Mouse (Mus musculus) thymus, adult 2 months (tissue): ENCODE measurements at regions not wholly inside any gene's neighbourhood (a gene's known extent, or its start where the extent isn't known, plus 50 kb on each side); places are given as distances from the start of the nearest gene placed in this dataset.

Experiments used
- DNase-seq: peaks from one replicate; pipeline ENCODE4 v3.0.0; 2021
- H3K27ac ChIP-seq: fragments of 200-500 bp; 2 replicates; pipeline ENCODE4 v1.5.1; 2012; ENCODE audit warnings: low read length, control low read depth; ENCODE audit not compliant: control insufficient read depth, insufficient read depth
- H3K27me3 ChIP-seq: fragments of 200-500 bp; 2 replicates; pipeline ENCODE4 v1.6.1; 2012; ENCODE audit warnings: mild to moderate bottlenecking, low read length, moderate library complexity, mixed read lengths; ENCODE audit not compliant: control insufficient read depth, insufficient read depth
- H3K36me3 ChIP-seq: fragments of 200-500 bp; 2 replicates; pipeline ENCODE4 v1.6.1; 2012; ENCODE audit warnings: mild to moderate bottlenecking, low read length, moderate library complexity; ENCODE audit not compliant: control insufficient read depth, insufficient read depth
- H3K4me1 ChIP-seq: fragments of 200-500 bp; replicated peaks from 2 replicates; pipeline ENCODE4 v1.6.1; 2012; ENCODE audit warnings: low read length; ENCODE audit not compliant: control insufficient read depth, insufficient read depth
- H3K4me3 ChIP-seq: fragments of 200-500 bp; 2 replicates; pipeline ENCODE4 v1.5.1; 2012; ENCODE audit warnings: mild to moderate bottlenecking, low read length, control low read depth, moderate library complexity; ENCODE audit not compliant: control insufficient read depth, insufficient read depth
- CTCF ChIP-seq: fragments of 200-500 bp; IDR thresholded peaks from 2 replicates; pipeline ENCODE4 v1.5.1; 2012; ENCODE audit warnings: mild to moderate bottlenecking, control low read depth, low read length, moderate library complexity, borderline replicate concordance; ENCODE audit not compliant: control insufficient read depth, poor library complexity, insufficient read depth; ENCODE audit errors: extremely low read depth
- POLR2A ChIP-seq: fragments of 200-500 bp; IDR thresholded peaks from 2 replicates; pipeline ENCODE4 v1.6.1; 2012; ENCODE audit warnings: mild to moderate bottlenecking, low read length, control low read depth, moderate library complexity; ENCODE audit not compliant: control insufficient read depth, poor library complexity, insufficient read depth; ENCODE audit errors: extremely low read depth
- WGBS: fragments of 180-500 bp; shearing (Covaris S2); methylation state at CpG from one replicate; pipeline ENCODE4 v1.1.7; 2018; 5-methylcytosine and 5-hydroxymethylcytosine counted together

- DNase-seq, result no peak
- no peak overlapping the region for H3K4me3 ChIP-seq
- H3K4me1 ChIP-seq, result no peaks in the 10 kb centered on the region
- TF ChIP-seq POLR2A (no peak), CTCF (no peak)
- H3K36me3 ChIP-seq, result no peaks in the 10 kb centered on the region
- no peak overlapping the region for H3K27ac ChIP-seq
- 63% methylated on average over 1 of the region's 1 CpGs for WGBS
- H3K27me3 ChIP-seq, result no peaks in the 10 kb centered on the region
Measured at GRCm38 (mm10) chr3:17805185-17805584, 143.0 kb upstream of the Cypt12 start.

GRCm38 (mm10) chr3:17811290-17811689 is 136.9 kb upstream of the Cypt12 start:
- no peaks in the 10 kb centered on the region for H3K36me3 ChIP-seq
- no peak overlapping the region for H3K4me3 ChIP-seq
- DNase-seq, result no peak
- no peak overlapping the region for H3K27ac ChIP-seq
- TF ChIP-seq POLR2A (no peak), CTCF (no peak)
- 70% methylated on average over 6 of the region's 6 CpGs for WGBS
- no peaks in the 10 kb centered on the region for H3K4me1 ChIP-seq
- no peaks in the 10 kb centered on the region for H3K27me3 ChIP-seq

DNA sequence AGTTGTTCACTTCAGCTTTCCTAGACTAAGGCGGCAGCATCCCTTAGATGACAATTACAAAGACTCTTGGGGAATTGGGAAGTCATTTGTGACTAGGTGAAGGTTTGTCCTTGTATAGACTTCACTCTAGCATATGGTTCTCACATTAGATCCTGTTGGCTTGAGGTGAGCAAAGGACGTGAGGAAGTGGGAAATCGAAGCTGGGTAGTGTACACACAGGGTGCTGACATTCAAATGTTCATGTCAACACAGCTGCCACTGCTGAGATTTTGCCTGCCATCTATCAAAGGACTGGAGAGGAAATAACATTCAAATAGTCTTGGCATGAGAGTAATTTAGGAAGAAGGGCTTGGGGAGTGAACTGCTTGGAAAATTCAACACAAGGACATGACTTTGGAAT is 124.0 kb upstream of the Cypt12 start:
- Histone ChIP-seq H3K4me3 (no peak overlapping the region), H3K36me3 (no peaks in the 10 kb centered on the region), H3K4me1 (no peaks in the 10 kb centered on the region), H3K27ac (no peak overlapping the region), H3K27me3 (no peaks in the 10 kb centered on the region)
- 70% methylated on average over 3 of the region's 3 CpGs for WGBS
- DNase-seq, result no peak
- no peak for TF ChIP-seq POLR2A
- TF ChIP-seq CTCF, result no peak

- no peak for TF ChIP-seq POLR2A
- TF ChIP-seq CTCF, result no peak
- no peak for DNase-seq
- Histone ChIP-seq H3K4me3 (no peak overlapping the region), H3K4me1 (no peaks in the 10 kb centered on the region), H3K27ac (no peak overlapping the region), H3K27me3 (no peaks in the 10 kb centered on the region), H3K36me3 (no peaks in the 10 kb centered on the region)
- WGBS, result 45% methylated on average over 4 of the region's 4 CpGs
Measured at GRCm38 (mm10) chr3:17824662-17825061, 123.5 kb upstream of the Cypt12 start.

DNA sequence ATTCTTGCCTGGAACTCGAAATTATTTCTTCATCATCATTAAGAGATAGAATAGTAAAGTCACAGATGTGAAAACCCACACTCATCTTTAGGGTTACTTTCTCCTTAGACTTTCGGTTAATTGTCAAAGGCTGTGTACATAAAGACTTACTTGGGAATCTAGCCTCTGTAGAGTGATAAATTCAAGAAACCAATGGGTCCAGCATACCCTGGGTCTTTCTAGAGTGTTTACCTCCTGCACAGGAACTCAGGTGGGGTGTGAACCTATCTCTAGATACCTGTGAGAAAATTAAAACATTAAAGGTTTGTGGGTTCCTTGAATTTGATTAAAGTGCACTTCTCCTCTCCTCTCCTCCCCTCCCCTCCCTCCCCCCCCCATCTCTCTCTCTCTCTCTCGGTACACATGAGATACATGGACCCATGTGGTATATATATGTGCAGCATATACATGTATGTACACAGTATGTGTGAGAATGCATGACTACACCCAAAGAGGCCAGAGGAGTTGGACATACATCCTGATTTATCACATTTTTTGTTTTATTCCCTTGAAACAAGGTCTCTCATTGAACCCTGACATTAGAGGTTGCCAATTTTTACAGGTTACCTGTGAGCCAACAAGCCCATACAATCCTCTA is 122.8 kb upstream of the Cypt12 start:
- DNase-seq, result no peak
- Histone ChIP-seq H3K27ac (no peak overlapping the region), H3K27me3 (no peaks in the 10 kb centered on the region), H3K4me1 (no peaks in the 10 kb centered on the region), H3K4me3 (no peak overlapping the region), H3K36me3 (no peaks in the 10 kb centered on the region)
- TF ChIP-seq POLR2A (no peak), CTCF (no peak)
- 64% methylated on average over 3 of the region's 3 CpGs for WGBS

- Histone ChIP-seq H3K27ac (no peak overlapping the region), H3K4me1 (no peaks in the 10 kb centered on the region), H3K36me3 (no peaks in the 10 kb centered on the region), H3K27me3 (no peaks in the 10 kb centered on the region), H3K4me3 (no peak overlapping the region)
- WGBS, result 37% methylated on average over 1 of the region's 1 CpGs
- TF ChIP-seq POLR2A (no peak), CTCF (no peak)
- peak; percentile 11 for DNase-seq
Measured at GRCm38 (mm10) chr3:17834706-17835105, 113.5 kb upstream of the Cypt12 start.

- no peak overlapping the region for H3K27ac ChIP-seq
- no peak for DNase-seq
- H3K36me3 ChIP-seq, result no peaks in the 10 kb centered on the region
- no peaks in the 10 kb centered on the region for H3K27me3 ChIP-seq
- TF ChIP-seq POLR2A, result no peak
- TF ChIP-seq CTCF, result no peak
- WGBS, result 90% methylated on average over 7 of the region's 7 CpGs
- H3K4me1 ChIP-seq, result no peaks in the 10 kb centered on the region
- H3K4me3 ChIP-seq, result no peak overlapping the region
Measured at GRCm38 (mm10) chr3:17847609-17848008, 100.6 kb upstream of the Cypt12 start.
